Mouse (Mus musculus) adrenal gland (tissue): ENCODE results near the gene Jph3.

Experiments
- intact Hi-C: fragments of 180-260 bp; cut with DNase I; formaldehyde crosslinking; loops from one replicate; pipeline ENCODE4 v1.15.1; 2025

Gene Jph3

DNA sequence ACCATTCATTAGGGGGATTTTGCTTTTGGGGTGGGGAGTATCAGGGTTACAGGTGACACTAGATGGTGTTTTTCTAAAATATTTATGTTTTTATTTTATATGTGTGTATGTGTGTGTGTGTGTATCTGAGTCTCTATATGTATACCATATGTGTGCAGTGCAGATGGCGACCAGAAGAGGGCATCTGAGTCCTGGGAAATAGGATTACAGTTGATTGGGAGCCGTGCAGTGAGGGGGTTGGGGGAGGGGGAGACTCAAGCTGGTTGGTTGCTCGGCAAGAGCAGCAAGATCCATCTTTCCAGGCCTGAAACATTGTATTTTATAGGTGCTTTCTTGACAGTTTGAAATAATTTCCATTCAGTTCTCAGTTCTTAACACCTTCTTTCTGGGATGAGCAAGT is 2.3 kb upstream of the Jph3 start:
- intact Hi-C loops, result no loop called here

DNA sequence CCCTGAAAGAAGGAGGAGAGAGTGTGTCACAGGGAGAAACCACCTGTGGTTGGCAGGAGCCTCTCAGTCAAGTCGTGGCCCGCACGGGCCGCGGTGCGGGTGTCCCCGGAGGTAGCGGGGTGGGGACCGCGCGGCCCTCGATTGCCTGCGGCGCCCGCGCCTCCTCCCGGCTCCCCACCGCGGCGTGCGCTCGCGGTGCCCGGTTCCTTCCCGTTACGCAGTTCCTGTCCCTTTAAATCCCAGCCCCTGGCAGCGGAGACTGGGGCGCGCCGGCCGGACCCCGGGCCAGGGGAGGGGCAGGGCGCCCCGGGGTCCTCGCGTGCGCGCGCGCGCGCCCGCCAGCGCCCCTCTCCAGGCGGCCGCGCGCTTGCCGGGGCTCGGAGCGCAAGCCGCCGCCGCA is 331 bp downstream of the Jph3 start:
- intact Hi-C loops, result no loop called here

DNA sequence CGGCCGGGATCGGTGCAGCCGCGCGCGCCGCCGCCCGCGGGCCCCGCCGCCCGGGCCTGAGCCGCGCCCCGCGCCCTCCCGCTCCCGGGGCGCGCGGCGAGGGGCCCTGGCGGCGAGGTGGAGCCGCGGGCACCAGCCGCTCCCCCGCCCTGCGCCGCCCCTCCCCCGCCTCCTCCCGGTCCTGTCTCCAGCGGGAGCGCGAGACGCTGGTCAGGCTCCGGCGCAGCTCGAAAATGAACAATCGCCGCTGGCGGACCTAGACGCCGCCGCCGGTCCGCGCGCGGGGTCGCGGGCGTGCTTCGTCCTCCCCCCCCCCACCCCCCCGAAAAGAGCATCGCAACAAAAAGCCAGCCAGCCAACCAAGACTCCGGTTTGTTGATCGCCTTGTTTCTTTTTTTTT is 747 bp downstream of the Jph3 start:
- intact Hi-C loops, result no loop called here

DNA sequence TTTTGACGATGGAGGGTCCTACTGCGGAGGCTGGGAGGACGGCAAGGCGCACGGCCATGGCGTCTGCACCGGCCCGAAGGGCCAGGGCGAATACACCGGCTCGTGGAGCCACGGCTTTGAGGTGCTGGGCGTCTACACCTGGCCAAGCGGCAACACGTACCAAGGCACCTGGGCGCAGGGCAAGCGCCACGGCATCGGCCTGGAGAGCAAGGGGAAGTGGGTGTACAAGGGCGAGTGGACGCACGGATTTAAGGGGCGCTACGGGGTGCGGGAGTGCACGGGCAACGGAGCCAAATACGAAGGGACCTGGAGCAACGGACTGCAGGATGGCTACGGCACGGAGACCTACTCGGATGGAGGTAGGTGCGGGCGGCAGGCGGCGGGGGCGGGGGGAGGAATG is 1.2 kb downstream of the Jph3 start:
- intact Hi-C loops, result no loop called here

DNA sequence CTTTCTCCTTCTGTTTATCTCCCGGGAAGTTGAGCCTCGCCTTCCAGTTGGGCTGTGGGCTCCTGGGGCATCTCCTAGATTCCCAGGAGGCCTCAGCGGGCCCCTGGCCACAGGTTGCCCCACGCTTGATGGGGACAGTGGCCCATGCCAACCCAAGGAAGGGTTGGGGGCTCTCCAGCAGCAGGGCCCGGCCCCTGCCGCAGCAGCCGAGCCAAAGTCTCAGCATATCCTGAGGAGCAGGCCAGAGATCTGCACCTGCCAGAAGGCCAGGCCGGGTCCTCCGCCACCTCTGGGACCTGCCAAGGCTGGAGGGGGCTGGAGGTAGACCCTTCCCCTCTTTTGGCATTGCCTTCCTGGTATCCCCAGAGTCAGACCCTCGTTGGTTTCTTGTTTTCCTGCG is 1.6 kb downstream of the Jph3 start:
- intact Hi-C loops, result no loop called here

DNA sequence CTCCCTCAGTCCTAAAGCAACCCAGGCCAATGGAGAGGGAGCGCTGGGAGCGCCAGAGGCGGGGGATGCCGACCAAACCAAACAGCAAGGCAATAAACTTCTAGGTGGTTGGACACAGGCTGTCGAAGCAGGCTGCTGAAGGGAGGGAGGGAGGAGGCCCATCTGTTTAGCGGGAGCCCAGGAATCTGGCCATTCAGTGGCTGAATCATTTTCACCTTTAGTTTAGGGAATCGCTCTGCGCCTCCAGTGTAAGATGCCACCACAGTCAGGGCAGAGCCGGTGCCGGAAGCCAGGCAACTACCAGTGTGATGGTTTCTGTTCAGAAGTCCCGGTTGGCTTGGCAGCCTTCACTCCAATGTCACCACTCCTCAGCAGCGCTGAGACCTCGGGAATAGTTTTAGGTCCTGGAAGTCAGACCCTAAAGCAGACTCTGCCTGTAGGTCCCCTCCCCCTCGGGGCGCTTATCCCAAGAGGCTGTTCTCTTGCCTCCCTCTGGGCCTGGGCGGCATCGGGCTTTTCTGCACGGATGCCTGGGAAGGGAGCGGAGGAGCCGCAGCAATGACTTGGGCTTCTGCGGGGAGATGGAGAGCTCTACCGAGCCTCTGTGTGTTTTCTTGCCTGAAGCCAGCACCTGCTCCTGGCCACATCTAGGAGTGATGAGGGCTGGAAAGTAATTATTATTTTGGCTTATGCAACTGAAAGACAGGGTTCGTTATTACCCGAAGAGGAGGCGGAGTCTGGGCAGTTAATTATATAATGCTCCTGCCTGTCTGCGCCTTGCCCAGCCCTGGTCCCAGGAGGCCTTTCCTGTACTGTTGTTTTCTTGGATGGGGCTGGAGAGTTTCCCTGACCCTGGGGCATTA is 2.3 kb downstream of the Jph3 start:
- intact Hi-C loops, result no loop called here

DNA sequence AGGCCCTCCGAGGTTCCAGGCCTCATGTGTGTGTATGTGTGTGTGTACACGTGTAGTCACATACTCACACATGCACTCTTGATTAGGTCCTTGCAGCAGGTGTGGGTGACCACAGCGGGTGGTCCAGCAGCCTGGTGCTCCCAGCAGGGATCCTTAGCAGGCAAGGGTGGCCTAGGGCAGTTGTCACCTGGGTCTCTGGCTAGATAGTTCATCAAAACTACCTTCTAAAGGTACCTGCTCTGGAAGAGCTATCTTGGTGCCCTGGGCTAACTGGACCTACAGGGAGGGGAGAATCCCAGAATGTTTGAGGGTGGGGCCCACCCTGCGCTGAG is 2.9 kb downstream of the Jph3 start:
- intact Hi-C loops, result no loop called here

DNA sequence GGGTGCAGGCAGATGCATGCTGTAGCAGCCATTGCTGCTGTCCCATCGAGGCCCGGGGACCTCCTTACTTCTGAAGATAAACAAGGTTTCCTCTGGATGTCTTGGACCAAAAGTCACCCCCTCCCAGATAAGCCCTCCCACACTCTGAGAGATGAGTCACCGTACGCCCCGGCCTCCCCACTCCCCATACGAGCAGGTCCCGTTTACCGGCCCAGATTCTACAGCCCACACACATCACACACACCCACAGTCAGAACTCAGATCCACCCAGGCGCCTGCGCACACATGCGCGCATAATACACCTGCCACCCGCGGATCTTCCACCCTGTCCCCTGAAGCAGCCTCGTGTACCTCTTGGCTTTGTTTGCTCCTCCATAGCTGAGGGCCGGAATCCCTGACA is 4.8 kb downstream of the Jph3 start:
- intact Hi-C loops, result no loop called here

DNA sequence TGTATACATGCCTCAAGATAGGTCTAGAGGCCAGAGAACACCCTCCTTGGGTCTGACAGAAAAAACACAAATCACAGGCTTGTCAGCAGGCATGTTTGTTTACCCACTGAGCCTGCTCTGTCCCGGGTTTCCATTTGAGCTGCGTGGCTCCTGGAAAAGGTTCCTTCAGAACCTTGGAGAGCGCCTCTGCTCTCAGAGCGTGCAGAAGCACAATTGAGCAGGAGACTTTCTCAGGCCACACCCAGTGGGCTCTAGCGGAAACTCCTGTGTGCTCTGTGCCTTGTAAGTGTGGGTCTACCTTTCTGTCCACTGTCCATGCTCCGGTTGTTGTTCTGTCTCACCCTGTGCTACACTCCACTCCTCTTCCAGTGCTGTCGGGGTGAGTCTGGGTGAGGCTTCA is 6.8 kb downstream of the Jph3 start:
- intact Hi-C loops, result no loop called here

DNA sequence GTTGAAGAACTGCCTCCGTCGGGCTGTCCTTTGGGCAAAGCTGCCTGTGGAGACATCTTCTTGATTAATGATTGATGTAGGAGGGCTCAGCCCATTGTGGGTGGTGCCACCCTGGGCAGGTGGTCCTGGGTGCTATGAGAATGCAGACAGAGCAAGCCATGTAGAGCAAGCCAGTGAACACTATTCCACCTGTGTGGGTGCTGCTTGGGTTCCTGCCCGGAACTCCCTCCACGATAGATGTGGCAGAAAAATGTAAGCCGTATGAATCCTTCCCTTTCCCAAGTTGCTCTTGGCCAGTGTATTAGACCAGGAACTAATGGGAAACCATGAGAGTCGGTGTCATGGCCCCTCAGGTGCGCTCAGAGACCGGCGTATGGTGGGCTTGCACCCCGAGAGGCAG is 11.3 kb downstream of the Jph3 start:
- intact Hi-C loops, result no loop called here

DNA sequence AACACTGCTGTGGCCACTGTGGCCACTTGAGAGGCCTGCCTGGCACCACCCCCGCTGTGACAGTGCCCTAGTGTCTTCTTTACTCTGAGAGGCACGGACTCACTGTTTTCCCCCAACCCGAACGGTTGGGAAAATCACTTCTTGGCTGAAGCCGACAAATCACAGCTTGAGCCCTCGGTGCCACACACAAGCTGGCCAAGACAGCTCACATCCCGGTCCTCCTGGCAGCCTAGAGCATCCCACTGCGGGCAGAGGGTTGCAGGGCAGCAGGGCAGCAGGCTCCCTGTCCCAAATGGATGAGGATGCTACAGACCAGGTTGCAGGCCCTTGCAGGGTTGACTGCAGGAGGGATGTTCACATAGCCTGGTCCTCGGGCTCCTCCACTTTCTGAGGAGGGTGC is 20.1 kb downstream of the Jph3 start:
- intact Hi-C loops, result no loop called here

DNA sequence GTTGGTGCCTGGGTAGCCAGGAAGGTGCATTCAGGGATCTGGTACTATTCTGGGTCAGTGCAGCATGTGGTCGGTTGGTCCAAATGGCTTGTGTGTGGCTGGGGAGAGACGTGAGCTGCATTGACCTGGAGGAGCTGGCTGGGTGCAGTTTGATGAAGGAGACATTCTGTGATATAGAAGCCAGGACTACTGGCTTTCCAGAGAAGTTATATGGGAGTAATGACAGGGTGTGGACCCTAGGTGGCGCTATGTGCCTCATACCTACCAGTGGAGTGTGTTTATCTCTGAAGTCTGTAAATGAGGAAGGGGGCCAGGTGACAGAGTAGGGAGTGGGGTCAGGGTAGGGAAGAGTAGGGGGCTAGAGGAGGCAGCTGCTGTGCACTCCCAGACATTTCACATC is 21.1 kb downstream of the Jph3 start:
- intact Hi-C loops, result no loop called here

DNA sequence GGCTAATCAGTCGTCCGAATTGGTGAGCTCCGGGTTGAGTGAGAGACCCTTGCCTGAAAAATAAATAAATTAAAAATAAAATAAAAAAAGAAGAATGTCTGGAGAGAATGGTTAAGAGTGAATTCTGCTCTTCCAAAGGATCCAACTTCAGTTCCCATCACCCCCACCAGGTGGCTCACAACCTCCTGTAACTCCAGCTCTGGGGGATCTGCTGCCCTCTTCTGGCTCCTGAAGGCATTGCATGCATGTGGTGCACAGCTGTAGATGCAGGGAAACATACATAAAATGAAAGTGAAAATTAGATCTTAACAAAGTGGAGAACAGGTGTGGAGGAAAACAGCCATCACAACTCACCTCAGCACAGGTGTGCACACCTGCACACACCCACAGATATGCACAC is 22.0 kb downstream of the Jph3 start:
- intact Hi-C loops, result no loop called here

DNA sequence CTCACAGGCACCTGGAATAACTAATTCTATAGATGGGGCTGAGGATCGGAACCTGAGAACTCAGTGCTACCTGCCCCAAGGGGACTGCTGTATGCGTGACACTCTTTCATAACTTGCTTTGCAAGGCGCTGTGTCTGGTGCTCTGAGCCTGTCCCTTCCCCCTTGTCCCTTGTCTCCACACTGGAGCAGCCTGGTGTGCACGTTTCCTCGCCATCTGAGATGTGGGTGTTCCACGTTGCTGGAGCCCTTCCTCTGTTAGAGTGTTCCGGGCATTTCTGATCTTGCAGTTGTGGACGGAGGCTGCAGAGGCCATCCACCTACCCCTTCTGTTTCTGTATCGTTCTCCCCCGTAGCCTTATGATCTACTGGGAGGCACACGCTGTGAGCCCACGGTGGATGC is 29.0 kb downstream of the Jph3 start:
- intact Hi-C loops, result no loop called here

DNA sequence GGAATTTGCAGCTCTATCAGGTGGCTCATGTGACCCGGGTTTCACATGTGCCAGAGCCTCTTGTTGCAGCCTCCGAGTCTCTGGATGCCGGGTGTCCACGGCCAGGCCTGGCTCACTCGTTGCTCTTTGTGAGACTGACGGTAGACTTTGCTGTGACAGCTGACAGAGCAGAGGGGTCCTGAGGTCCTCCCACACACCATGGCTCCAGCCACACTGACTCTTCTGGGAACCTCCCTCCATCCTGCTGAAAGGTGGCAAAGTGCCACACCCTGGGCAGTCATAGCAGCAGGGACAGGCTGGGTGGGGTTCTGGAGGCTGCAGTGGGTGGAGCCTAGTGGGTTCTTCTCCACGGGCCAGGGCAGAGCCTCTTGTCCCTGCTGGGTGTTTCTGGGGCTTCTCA is 31.1 kb downstream of the Jph3 start:
- intact Hi-C loops, result no loop called here

DNA sequence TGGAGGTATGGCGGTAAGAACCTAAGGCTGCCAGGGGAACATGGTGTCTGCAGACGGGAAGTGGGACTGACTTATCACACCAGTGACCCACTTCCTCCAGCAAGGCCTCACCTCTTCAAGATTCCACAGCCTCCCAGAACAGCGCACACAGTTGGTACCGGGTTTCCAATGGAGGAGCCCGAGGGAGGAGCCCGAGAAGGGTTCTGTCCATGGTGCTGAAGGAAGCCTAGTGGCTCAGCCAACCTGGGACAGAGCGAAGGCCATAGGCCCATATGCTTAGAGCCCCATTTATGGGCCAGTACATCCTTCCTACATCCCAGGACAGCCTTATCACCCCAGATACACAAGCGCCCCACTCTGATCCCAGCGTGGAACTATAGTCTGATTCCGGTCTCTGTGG is 32.1 kb downstream of the Jph3 start:
- intact Hi-C loops, result no loop called here

DNA sequence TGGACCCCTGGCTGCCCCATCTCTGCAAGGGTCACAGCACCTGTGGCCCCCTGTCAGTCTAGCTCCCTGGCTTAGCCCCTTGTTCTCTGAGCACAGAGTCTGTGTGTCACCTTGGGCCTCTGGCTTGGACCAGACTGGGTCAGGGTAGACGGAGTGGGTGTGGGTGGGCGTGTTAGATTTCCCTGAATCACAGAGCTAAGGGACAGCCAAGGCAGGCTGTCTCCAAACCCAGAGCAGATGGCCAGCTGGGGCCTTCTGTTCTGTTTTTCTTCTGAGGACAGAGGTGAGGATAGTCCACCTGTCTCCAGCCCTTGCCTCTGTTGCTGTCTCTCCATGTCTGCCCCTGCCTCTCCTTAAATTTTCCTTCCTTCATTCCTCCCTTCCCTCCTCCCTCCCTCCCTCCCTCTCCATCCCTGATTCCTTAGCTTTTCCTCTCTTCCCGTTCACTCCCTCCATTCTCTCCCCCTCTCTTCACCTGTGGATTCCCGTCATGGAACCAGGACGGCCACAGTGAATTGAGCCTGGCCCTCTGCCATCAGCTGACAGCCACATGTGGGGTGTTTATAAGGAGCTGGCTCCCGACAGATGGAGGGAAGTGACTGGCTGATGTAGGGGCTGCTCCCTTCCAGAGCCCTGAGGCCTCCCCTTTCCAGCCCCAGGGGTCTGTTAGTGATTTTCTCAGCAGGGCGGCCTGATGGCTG is 33.7 kb downstream of the Jph3 start:
- intact Hi-C loops, result no loop called here

DNA sequence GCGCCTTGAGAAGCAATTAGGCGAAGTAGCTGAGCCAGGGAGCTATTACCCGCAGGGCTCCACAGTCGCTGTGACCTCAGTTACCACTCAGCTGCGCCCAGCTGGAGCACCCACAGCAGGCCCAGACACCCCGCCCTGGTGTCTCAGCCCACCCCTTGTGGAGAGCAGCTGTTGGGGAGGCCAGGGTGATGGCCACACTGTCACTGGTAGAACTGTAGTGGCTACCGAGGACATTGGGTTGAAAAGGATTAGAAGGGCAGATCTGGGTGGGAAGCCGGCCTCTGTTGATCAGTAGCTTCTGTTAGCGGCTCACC is 34.2 kb downstream of the Jph3 start:
- intact Hi-C loops, result no loop called here

DNA sequence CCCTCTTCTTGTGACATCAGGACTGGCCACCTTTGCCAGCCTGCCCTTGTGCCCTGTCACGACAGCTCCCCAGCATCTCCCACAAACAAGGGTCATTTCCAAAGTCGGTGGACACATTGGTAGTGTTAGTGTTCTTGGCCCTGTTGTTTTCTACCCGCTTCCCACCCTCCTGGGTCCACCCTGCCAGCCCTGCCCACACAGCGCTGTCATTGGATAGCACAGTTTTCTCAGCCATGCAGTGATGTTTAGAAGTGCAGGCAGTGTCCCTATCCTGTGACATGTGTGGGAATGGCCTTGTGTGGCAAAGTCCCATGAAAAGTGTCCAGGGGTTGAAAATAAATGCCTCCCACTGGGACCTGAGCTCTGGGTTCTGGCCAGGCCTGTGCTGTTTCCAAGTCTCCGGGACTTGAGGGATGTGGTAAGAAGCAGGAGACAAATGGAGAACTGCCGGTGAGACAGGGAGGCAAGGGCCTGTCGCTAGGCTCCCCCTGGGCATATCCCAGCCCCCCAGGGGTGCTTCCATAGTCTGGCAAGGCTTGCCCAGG is 36.2 kb downstream of the Jph3 start:
- intact Hi-C loops, result no loop called here

DNA sequence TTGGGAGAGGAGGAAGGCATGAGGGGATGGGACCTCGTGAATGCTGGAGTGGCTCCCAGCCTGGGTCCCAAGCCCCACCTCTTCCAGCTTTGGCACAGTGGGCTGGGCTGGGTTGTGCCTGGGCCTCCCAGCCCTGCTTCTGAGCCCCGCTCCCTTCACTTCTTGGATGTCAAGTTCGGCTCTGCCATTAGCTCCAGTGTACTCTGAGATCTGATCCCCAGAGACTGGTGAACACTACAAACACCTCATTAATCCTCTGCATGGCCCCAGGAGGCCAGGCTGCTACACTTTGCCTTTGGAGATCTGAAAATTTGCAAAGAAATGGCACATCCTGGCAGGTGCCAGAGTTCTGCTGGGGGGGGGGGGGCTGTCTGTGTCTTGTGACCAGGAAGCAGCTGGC is 39.7 kb downstream of the Jph3 start:
- intact Hi-C loops, result no loop called here

DNA sequence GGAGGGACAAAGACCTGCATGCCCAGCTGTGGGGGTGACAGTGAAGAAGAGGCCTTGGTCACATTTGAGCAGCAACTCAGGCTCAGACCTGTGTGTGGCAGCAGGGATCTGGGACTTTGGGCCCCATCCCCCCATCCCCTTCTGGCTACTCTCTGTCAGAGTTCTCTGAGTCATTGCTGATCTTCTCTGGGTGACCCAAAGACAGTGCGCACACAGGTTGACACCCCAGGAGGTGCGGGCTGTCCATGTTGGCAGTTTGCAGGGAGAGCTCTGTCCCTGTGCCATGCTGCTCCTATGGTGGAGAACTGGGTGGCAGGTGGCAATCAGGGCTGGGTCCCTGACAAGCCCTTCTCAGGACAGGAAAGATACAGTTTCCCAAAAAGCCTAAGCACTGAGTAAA is 40.2 kb downstream of the Jph3 start:
- intact Hi-C loops, result no loop called here

DNA sequence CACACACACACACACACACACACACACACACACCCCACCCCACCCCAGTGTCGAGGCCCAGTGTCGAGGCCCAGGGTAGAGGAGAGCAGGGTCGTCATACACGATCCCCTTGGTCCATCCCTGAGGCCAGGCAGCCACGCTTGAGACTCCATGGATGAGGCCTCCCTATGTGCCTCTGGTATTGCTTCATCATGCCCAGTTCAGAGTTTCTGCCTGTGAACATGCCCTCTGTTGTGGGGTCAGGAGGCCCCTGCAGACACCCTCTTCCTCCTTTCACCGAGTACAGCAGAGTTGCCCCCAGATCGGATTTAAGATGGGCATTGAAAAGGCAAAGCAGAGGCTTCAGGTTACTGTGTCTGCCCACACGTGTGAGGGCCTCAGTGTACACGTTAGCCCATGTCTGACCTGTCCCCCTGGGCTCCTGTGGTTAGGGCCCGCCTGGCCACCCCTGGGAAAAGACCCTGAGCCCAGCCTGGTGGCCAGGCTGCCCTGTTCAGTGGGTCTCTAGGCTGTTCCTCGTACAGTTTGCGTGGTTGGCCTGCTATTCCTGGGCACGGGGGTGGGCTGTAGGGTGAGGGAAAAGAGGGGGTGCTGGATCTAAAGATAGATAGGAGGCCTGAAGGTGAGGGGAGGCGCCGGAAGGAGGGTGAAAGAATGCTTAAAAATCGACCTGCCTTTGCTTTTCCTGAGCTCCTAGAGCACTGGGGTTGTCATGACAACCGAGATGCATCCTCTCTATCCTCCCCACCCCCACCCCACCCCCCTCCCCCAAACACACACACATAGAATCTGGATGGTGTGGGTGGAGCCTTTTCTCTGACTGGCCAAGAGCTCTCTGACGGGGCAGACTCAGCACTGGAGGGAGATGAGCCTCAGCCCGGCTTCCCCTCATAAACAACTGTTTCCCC is 41.7 kb downstream of the Jph3 start:
- intact Hi-C loops, result no loop called here
